Mouse (Mus musculus): ENCODE results near the gene Trappc6a. TPM values are rescaled to one million over a fixed set of nuclear protein-coding genes. Genes with fewer than 3 reads are reported as not detected.
A peak's percentile ranks its signal among the peaks of the same experiment; 100 is the strongest.

The Trappc6a gene
- total and polyA plus RNA-seq, 3 experiments: 32.2 to 45.0 (median 33.5) TPM

GRCm38 (mm10) chr7:19468279-19468678 is 39.9 kb upstream of the Trappc6a start:
- Histone ChIP-seq H3K27me3 (ENCODE audit: control insufficient read depth, insufficient read depth, low read length) (no peaks in the 10 kb centered on the region; the same call in 1 of the 2 replicates), H3K4me1 (ENCODE audit: control insufficient read depth, insufficient read depth, low read length) (peaks cover 6% of the 10 kb centered on the region), H3K27ac (no peak overlapping the region), H3K4me3 (no peak overlapping the region), H3K36me3 (ENCODE audit: control insufficient read depth, insufficient read depth, low read length) (no peaks in the 10 kb centered on the region), H3K9ac (ENCODE audit: low read depth, low read length) (no peak overlapping the region), H3K79me2 (replicated peaks; ENCODE audit: control insufficient read depth, insufficient read depth, low read length) (no peaks in the 10 kb centered on the region)
- intact Hi-C loops (cut with DNase I): no loop called here
- no peak for DNase-seq
- WGBS: 65% methylated on average over 12 of the region's 12 CpGs
- TF ChIP-seq EP300 (IDR thresholded peaks at IDR 0.05; ENCODE audit: insufficient read depth, low read depth, low read length) (no peak), POLR2A (IDR thresholded peaks at IDR 0.05; ENCODE audit: insufficient read depth, low read depth, low read length) (no peak), CTCF (IDR thresholded peaks at IDR 0.05) (no peak)

DNA sequence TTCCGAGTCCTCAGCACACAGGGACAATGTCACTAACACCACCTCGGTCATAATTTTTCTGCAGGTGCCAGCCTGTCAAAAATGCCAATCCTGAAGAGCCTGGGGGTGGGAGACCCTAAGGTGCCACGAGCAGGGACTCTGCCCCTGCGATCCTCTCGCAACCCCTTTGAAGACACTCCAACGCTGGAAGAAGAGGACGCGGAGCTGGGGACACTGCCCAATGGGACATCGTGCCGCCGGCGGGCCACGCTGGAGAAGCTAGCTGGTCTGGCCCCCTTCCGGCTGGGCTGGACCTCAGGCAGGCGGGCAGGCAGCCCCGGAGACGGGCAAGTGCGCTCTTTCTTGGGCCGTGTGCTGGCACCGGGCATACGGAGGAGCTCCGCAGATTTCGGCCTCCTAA is 38.8 kb upstream of the Trappc6a start:
- intact Hi-C loops (cut with DNase I): no loop called here
- Histone ChIP-seq H3K9ac (ENCODE audit: low read depth, low read length) (no peak overlapping the region), H3K4me3 (no peak overlapping the region), H3K79me2 (replicated peaks; ENCODE audit: control insufficient read depth, insufficient read depth, low read length) (no peaks in the 10 kb centered on the region), H3K27ac (no peak overlapping the region), H3K27me3 (ENCODE audit: control insufficient read depth, insufficient read depth, low read length) (no peaks in the 10 kb centered on the region; the same call in 1 of the 2 replicates), H3K36me3 (ENCODE audit: control insufficient read depth, insufficient read depth, low read length) (no peaks in the 10 kb centered on the region), H3K4me1 (ENCODE audit: control insufficient read depth, insufficient read depth, low read length) (peaks cover 10% of the 10 kb centered on the region)
- TF ChIP-seq POLR2A (IDR thresholded peaks at IDR 0.05; ENCODE audit: insufficient read depth, low read depth, low read length) (no peak), CTCF (IDR thresholded peaks at IDR 0.05) (no peak), EP300 (IDR thresholded peaks at IDR 0.05; ENCODE audit: insufficient read depth, low read depth, low read length) (no peak)
- no peak for DNase-seq
- 50% methylated on average over 23 of the region's 23 CpGs for WGBS

DNA sequence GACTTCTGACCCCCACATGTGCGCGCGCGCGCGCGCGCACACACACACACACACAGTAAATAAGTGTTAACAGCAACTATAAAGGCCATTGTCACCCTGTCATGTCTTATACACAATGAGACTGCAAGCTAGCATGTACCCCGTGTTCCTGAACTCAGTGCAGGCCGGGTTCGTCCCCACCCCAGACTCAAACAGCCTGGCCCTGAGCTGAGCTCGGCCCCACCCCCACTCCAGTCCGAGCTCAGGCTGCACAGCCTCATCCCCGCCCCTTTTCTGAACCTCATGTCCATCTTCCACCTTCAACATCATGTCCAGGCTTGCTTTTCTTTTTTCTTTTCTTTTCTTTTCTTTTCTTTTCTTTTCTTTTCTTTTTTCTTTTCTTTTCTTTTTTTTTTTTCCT is 37.9 kb upstream of the Trappc6a start:
- no peaks in the 10 kb centered on the region for H3K79me2 ChIP-seq (replicated peaks; ENCODE audit: control insufficient read depth, insufficient read depth, low read length)
- no peaks in the 10 kb centered on the region; the same call in 1 of the 2 replicates for H3K27me3 ChIP-seq (ENCODE audit: control insufficient read depth, insufficient read depth, low read length)
- no peak overlapping the region for H3K27ac ChIP-seq
- DNase-seq: no peak
- intact Hi-C loops (cut with DNase I): no loop called here
- peaks cover 10% of the 10 kb centered on the region for H3K4me1 ChIP-seq (ENCODE audit: control insufficient read depth, insufficient read depth, low read length)
- H3K9ac ChIP-seq (ENCODE audit: low read depth, low read length): no peak overlapping the region
- no peaks in the 10 kb centered on the region for H3K36me3 ChIP-seq (ENCODE audit: control insufficient read depth, insufficient read depth, low read length)
- WGBS: 51% methylated on average over 14 of the region's 14 CpGs
- TF ChIP-seq EP300 (IDR thresholded peaks at IDR 0.05; ENCODE audit: insufficient read depth, low read depth, low read length) (no peak), CTCF (IDR thresholded peaks at IDR 0.05) (no peak), POLR2A (IDR thresholded peaks at IDR 0.05; ENCODE audit: insufficient read depth, low read depth, low read length) (no peak)
- no peak overlapping the region for H3K4me3 ChIP-seq

GRCm38 (mm10) chr7:19472403-19472802 is 35.8 kb upstream of the Trappc6a start:
- Histone ChIP-seq H3K9ac (ENCODE audit: low read depth, low read length) (no peak overlapping the region), H3K36me3 (ENCODE audit: control insufficient read depth, insufficient read depth, low read length) (no peaks in the 10 kb centered on the region), H3K4me1 (ENCODE audit: control insufficient read depth, insufficient read depth, low read length) (peaks cover 10% of the 10 kb centered on the region), H3K79me2 (replicated peaks; ENCODE audit: control insufficient read depth, insufficient read depth, low read length) (no peaks in the 10 kb centered on the region), H3K27ac (no peak overlapping the region), H3K27me3 (ENCODE audit: control insufficient read depth, insufficient read depth, low read length) (no peaks in the 10 kb centered on the region), H3K4me3 (no peak overlapping the region)
- DNase-seq: peak in 1 of 2 experiments; percentile 37
- WGBS: 10% methylated on average over 4 of the region's 4 CpGs
- intact Hi-C loops (cut with DNase I): no loop called here
- TF ChIP-seq EP300 (IDR thresholded peaks at IDR 0.05; ENCODE audit: insufficient read depth, low read depth, low read length) (0 out of 2 replicates have a peak, but pooled peaks have one; percentile 11), POLR2A (IDR thresholded peaks at IDR 0.05; ENCODE audit: insufficient read depth, low read depth, low read length) (no peak)

DNA sequence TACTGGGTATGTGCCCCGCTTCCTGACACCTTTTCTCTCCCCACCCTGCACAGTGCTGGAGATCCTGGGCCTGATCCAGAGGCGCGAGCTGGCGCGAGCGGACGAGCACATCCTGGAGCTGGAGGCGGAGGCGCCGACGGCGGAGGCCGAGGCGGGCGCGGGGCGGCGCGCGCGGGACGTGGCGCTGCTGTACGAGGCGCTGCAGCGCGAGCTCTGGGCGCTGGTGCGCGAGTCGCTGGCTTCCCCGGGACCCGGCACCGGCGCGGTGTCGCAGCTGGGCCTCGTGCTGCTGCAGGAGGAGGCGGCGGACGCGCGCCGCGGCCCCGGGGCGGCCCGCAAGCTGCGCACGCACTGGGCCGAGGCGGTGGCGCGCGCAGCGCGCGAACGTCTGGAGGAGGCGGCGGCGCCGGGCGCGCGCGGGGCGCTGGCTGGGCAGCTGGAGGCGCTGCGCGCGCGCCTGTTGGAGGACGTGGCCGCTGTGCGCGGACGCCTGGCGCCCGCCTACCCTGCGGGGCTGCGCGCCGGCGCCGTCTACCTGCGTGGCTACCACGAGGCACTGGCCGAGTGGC is 34.2 kb upstream of the Trappc6a start:
- WGBS: 1% methylated on average over 88 of the region's 89 CpGs
- peak overlapping the region; percentile 62 for H3K27ac ChIP-seq
- H3K79me2 ChIP-seq (replicated peaks; ENCODE audit: control insufficient read depth, insufficient read depth, low read length): no peaks in the 10 kb centered on the region
- H3K36me3 ChIP-seq (ENCODE audit: control insufficient read depth, insufficient read depth, low read length): no peaks in the 10 kb centered on the region
- H3K9ac ChIP-seq (ENCODE audit: low read depth, low read length): peak overlapping the region; percentile 82
- peaks cover 13% of the 10 kb centered on the region for H3K4me1 ChIP-seq (ENCODE audit: control insufficient read depth, insufficient read depth, low read length)
- H3K4me3 ChIP-seq: peak overlapping the region; percentile 46
- DNase-seq: peak; percentile 83 to 88
- TF ChIP-seq CTCF (IDR thresholded peaks at IDR 0.05) (no peak), POLR2A (IDR thresholded peaks at IDR 0.05; ENCODE audit: insufficient read depth, low read depth, low read length) (no peak), EP300 (IDR thresholded peaks at IDR 0.05; ENCODE audit: insufficient read depth, low read depth, low read length) (no peak)
- intact Hi-C loops (cut with DNase I): no loop called here
- no peaks in the 10 kb centered on the region for H3K27me3 ChIP-seq (ENCODE audit: control insufficient read depth, insufficient read depth, low read length)

- Histone ChIP-seq H3K27me3 (ENCODE audit: control insufficient read depth, insufficient read depth, low read length) (no peaks in the 10 kb centered on the region; the same call in 1 of the 2 replicates), H3K9ac (ENCODE audit: low read depth, low read length) (no peak overlapping the region), H3K79me2 (replicated peaks; ENCODE audit: control insufficient read depth, insufficient read depth, low read length) (no peaks in the 10 kb centered on the region), H3K4me1 (ENCODE audit: control insufficient read depth, insufficient read depth, low read length) (peaks cover 13% of the 10 kb centered on the region), H3K27ac (no peak overlapping the region), H3K36me3 (ENCODE audit: control insufficient read depth, insufficient read depth, low read length) (no peaks in the 10 kb centered on the region), H3K4me3 (no peak overlapping the region)
- intact Hi-C loops (cut with DNase I): no loop called here
- no peak for DNase-seq
- WGBS: 50% methylated on average over 2 of the region's 2 CpGs
- no peak for TF ChIP-seq POLR2A (IDR thresholded peaks at IDR 0.05; ENCODE audit: insufficient read depth, low read depth, low read length)
- TF ChIP-seq CTCF (IDR thresholded peaks at IDR 0.05): peak; percentile 38
These were observed 31.1 kb upstream of the Trappc6a start for GRCm38 (mm10) chr7:19477084-19477483.

Data from heart, adult 2 months (tissue).